Mouse (Mus musculus): ENCODE measurements around the gene Jun. TPM values are rescaled to one million over a fixed set of nuclear protein-coding genes. Genes with fewer than 3 reads are reported as not detected.

Jun gene
- polyA plus RNA-seq, 1 experiment, result 23.1 TPM

DNA sequence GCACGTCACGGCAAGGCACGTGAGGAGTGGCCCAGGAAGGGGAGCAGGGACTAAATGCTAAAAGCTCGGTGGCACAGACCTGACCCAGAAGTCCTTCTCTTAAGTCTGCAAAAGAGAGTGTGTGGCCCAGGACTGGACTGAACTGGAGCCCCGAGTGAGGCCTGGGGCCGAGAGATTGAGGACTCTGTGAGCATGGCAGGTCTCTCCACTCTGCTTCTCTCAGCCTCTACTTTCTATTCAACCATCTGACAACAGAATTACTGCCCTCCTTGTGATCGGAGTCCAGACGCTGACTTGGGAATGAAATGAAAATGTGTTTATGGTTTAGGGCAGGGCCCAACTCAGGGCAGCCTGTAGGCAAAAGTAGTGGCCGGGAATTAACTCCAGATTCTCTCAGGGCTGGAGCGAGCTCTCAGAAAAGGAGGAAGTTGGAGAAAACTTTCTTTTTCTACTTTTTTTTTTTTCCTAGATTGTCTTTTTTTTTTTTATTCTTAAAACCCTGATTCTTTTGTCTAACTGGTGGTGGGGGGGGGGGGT is 21.3 kb upstream of the Jun start:
- no peak for DNase-seq (ENCODE audit: low read depth)

DNA sequence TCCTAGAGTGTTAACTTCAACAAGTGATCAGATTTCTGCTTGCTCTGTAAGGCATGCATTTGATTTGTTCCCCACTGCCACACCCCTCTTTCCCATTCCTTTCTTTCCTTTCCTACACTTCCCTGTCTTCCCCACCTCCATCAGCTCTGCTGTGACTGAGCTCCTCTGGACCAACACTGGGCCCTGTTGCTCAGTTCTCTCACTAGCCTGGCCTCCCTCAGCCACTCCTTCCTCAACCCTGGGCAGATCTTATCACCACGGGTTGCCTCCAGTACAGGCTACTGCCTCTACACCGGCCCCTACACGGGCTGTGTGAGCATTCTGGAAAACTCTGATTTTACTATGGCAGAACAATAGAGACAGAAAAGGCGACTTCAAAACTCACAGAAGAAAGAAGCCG is 18.4 kb upstream of the Jun start:
- DNase-seq (ENCODE audit: low read depth), result no peak

GRCm38 (mm10) chr4:95068045-95068948 is 16.3 kb upstream of the Jun start:
- DNase-seq (ENCODE audit: low read depth), result no peak

DNA sequence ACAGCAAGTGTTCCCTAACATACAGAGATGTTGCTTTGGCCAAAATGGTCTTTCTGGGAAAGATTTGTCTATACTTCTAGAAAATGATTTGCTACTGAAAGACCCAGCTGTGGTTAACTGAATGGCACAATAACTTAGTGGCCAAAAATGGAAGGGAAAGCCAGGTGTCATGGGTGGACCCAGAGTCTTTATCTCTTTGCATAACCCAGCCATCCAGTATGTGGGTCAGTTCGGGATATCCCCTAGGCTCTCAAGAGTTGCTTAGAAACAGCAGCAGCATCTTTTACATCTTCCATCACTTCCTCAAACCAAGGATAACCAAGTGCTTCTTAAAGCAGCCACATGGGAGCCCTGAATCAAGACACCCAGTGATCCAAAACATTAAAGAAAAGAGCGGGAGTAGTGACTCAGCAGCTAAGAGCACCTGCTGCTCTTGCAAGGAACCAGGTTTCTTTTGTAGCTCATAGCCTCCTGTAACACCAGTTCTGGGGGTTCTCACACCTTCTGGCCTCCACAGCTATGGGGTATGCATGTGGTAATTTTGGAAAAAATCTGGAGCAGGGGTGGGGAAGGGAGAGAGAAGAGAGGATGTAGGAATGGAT is 11.7 kb upstream of the Jun start:
- no peak for DNase-seq (ENCODE audit: low read depth)

DNA sequence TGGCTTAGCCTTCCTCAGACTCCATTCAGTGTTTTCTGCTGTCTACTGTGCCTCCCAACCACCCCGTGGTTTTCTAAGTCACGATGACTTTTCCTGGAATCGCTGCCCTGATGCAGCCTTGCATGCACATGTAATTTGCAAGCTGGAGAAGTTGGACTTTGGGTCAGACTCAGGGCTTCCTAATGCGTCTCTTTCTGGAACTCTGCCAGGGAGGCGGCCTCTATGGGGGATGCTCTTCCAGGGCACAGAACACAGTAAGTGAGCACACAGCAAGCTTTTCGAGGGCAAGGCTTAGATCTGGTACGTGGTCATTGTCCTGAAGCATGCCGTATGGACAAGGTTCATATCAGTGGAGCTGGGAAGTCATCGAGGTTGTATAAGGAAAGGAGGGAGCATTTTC is 10.9 kb upstream of the Jun start:
- DNase-seq (ENCODE audit: low read depth), result no peak

DNA sequence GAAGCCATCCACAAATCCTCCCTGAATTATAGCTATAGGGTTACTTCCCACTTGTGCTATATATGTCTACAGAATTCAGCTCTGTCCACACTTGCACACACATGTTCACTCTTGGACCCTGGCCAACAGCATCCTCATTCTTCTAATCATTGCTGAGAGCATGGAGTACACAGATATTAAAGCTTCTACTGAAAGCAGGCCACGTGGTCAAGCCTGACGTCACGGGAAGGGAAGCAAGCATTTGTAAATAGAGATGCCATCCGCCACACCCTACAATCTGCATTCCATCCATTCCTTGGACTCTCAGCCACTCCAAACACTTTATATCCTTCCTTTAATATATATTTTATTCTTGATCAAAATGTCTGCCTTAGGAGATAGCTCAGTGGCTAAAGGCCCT is 5.2 kb upstream of the Jun start:
- DNase-seq (ENCODE audit: low read depth), result no peak

- no peak for DNase-seq (ENCODE audit: low read depth)
Measured at GRCm38 (mm10) chr4:95055276-95055675, 3.3 kb upstream of the Jun start.

- DNase-seq (ENCODE audit: low read depth), result no peak
Measured at GRCm38 (mm10) chr4:95054336-95054735, 2.3 kb upstream of the Jun start.

- DNase-seq (ENCODE audit: low read depth), result no peak
Measured at GRCm38 (mm10) chr4:95053791-95054117, 1.7 kb upstream of the Jun start.

- DNase-seq (ENCODE audit: low read depth), result no peak
Measured at GRCm38 (mm10) chr4:95053041-95053790, 1.2 kb upstream of the Jun start.

DNA sequence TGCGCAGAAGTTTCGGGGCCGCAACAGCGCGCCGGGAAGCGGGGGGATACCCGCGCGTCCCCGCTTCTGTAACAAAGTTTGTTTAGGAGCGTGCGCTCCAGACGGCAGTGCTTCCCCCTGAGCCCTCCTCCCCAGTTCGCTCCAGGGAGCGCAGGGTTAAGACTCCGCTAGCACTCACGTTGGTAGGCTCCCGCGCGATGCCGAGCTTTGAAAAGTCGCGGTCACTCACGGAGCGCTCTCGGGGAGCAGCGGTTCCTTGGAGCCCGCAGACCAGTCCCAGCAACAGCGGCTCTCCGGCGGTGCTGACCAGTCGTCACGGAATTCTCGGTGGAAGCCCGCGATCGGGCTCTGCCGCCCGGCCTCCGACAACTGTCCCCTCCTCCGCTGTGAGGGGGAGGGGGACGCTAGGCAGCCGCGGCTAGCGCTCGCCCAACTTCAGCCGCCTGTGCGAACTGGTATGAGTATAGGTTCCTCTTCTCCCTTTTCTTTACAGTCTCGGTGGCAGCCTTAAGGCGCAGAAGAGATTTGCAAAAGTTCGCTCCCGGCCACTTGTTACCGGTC is 631 bp downstream of the Jun start:
- DNase-seq (ENCODE audit: low read depth), result no peak

- DNase-seq (ENCODE audit: low read depth), result no peak
Measured at GRCm38 (mm10) chr4:95050518-95051278, 1.3 kb downstream of the Jun start.

DNA sequence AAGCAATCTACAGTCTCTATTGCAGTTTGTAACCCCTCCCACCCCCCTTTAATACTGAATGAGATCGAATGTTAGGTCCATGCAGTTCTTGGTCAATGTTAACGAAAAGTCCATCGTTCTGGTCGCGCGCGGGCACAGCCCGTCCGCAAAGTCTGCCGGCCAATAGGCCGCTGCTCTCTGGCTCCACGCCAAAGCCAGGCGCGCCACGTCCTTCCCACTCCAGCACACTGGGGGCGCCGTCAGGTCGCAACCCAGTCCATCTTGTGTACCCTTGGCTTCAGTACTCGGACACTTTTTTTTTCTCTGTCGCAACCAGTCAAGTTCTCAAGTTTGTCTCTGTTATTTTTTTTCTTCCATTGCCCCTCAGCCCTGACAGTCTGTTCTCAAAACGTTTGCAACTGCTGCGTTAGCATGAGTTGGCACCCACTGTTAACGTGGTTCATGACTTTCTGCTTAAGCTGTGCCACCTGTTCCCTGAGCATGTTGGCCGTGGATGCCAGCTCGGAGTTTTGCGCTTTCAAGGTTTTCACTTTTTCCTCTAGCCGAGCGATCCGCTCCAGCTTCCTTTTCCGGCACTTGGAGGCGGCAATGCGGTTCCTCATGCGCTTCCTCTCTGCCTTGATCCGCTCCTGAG is 2.0 kb downstream of the Jun start:
- no peak for DNase-seq (ENCODE audit: low read depth)

DNA sequence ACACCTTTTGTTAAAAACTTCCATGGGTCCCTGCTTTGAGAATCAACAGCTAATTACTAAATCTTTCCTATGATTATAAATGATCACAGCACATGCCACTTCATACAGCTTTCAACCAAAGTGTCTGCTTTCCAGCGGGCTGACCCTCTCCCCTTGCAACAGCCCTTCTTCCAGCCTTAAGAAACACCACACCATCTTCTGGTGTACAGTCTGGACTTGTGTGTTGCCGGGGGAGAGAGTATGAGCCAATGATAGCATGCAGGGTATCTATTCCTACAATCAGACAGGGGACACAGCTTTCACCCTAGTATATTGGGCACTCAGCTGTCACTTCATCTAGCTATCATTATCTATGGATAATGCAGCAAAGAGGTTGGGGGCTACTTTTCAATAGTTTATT is 2.9 kb downstream of the Jun start:
- DNase-seq (ENCODE audit: low read depth), result no peak

- no peak for DNase-seq (ENCODE audit: low read depth)
Measured at GRCm38 (mm10) chr4:95048731-95049100, 3.3 kb downstream of the Jun start.

DNA sequence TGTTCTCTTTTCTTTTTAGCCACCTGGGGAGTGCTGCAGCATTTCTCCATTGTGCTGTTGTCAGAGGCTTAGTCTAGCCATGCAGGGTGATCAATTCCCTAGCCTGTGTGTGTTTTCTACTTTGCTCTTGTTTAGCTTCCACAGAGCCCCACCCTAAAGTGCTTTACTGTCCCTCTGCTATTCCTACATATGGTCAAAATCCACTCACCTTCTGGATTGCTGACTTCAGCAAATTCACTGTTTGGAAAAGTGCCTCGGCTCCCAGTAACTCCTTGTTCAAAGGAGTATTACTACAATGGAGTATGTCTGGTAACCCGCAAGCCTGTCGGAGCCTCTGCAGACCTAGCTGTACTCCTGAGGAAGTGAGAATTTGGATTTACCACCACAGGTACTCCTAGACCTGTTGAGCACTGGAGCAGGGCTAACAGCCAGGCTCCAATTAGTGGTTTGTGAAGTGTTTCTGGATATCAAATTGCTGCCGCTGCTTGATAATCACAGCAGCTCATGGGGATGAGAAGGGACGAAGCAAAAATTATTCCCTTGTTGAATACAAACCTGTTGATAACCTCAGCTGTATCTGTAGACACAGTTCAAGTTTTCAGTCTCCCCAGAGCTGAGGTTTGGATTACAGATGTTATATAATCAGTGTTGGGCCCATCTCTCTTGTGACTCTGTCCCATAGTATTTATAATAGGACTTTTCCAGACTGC is 3.8 kb downstream of the Jun start:
- no peak for DNase-seq (ENCODE audit: low read depth)

DNA sequence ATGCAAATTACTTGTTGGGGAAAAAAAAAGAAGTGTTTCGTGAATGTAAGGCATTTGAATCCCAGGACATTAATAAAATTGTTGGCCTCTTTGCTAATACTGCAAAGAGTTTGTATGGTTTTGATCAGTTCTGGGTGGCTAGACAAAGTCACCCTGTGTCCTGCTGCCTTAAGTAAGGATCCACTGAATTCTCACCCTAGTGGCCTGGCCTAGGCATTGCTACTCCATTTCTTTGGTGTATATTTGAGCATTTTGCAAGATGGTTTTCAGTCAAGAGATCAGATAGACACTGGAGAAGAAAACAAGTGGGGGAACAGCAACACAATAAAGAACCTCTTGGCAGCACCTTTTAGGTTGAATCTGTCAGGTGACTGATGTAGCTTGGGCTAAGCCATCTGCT is 6.9 kb downstream of the Jun start:
- no peak for DNase-seq (ENCODE audit: low read depth)

DNA sequence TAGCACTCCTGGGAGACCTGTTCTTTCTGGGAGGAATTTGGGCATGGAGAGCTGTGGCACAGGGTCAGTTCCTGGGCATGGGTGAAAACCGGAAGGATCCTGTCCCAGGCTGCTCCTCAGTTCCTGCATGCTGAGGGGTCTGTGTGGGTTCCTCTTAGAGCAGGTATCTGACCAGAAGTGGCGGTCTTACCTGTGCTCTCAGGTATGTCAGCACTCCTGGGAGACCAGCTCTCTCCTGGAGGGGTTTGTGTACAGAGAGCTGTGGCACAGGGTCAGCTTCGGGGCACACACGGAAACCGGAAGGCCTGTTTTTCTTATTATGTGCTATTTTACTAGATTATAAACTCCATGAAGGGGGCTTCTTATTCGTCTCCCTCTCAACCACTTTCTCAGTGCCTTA is 7.3 kb downstream of the Jun start:
- DNase-seq (ENCODE audit: low read depth), result no peak

DNA sequence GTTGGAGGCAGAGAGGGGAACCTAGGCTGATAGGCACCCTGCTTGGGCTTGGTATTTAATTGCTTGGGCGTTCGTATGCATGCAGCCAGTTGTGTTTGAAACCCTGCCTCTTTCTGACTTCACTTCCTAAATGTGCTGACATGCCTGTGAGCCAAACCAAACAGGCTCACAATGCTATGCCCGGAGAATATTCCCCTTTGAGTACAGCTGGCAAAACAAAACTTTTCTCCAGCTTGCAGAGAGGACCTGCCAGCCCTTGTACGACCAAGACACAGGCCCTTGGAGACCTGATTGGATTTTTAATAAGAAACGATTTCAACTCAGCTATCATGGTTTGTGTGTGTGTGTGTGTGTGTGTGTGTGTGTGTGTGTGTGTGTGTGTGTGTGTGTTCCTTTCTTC is 14.0 kb downstream of the Jun start:
- DNase-seq (ENCODE audit: low read depth), result no peak

DNA sequence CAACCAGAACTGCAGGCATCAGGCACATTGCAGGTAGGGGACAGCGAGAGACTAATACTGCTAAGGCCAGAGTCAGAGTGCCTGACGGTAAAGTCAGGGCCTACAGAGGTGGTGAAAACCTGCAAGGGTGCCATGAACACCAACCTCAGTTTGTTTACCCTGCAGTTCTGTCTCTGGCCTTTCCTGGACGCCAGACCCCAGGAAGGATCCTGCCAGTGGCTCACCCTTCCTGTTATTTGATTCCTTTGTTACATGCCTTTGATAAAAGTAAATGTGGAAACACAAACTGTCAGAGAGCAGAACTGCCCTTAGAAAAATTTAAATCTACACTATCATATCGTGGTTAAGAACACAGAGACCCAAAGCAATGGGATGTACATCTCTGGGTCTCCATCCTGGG is 20.9 kb downstream of the Jun start:
- no peak for DNase-seq (ENCODE audit: low read depth)
